Mouse (Mus musculus) heart, adult 2 months (tissue): ENCODE data around the gene Sesn3.

Experiments used
- CTCF ChIP-seq: fragments of 200-600 bp; IDR thresholded peaks from 2 replicates; pipeline ENCODE4 v1.8.1; 2022; ENCODE audit warnings: antibody characterized with exemption, mild to moderate bottlenecking, moderate library complexity
- EP300 ChIP-seq: fragments of 200-500 bp; IDR thresholded peaks from 2 replicates; pipeline ENCODE4 v1.6.1; 2011; ENCODE audit warnings: low read depth, low read length, control low read depth; ENCODE audit not compliant: insufficient read depth
- POLR2A ChIP-seq: fragments of 200-500 bp; IDR thresholded peaks from 2 replicates; pipeline ENCODE4 v1.6.1; 2011; ENCODE audit warnings: mild to moderate bottlenecking, low read depth, low read length, control low read depth; ENCODE audit not compliant: insufficient read depth

- TF ChIP-seq POLR2A (no peak), CTCF (no peak), EP300 (no peak)
Measured at GRCm38 (mm10) chr9:14276481-14277287, 1.8 kb downstream of the Sesn3 start.
